Mouse (Mus musculus): Measurements from ENCODE around the gene Tspoap1.

Gene Tspoap1

DNA sequence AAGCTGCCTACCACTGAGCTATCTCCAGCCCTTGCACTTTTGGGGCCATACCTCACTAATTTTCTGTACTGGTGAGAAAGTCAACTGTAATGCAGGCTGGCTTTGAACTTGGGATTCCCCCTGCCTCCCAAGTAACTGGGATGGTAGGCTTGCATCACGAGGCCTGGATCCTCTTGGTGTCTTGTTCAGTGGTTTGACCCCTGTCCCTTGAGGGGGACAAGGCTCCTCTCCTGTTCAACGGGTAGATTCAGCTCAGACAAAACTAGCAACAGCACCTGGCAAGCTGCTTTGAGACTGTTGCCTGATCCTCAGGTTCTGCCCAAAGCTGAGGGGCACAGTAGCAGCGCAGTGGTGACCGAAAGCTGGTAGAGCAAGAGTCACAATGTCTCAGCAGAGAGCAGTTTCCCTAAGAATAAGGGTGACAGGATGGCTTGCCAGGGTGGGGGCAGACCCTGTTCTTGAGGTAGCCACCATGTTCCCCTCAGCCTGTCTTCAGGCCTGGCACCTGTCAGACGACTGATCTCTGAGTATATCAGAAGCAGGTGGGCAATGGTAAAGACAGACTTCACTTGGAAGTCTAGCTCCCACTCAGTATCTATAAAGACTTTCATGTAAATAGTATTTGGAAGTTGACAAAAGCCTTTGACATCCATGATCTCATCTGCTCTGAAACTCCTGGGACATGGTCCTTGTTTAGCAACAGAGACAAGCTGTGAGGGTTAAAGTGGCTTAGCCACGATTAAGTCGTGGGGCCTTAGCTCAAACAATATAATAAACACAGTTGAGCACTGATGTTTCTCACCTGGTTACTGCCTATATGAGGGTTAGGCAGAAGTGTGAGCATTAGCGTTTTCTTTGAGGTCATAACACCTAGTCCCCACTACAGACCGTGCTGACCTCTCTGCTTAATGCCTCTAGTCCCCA lies 14.4 kb upstream of the Tspoap1 start:
- no peak for DNase-seq (ENCODE audit: low spot score in 2 of 2)

GRCm38 (mm10) chr11:87747312-87747711 lies 13.0 kb upstream of the Tspoap1 start:
- DNase-seq (ENCODE audit: low spot score in 2 of 2) = no peak

- no peak for DNase-seq (ENCODE audit: low spot score in 2 of 2)
These were observed 12.6 kb upstream of the Tspoap1 start for GRCm38 (mm10) chr11:87747716-87748115.

DNA sequence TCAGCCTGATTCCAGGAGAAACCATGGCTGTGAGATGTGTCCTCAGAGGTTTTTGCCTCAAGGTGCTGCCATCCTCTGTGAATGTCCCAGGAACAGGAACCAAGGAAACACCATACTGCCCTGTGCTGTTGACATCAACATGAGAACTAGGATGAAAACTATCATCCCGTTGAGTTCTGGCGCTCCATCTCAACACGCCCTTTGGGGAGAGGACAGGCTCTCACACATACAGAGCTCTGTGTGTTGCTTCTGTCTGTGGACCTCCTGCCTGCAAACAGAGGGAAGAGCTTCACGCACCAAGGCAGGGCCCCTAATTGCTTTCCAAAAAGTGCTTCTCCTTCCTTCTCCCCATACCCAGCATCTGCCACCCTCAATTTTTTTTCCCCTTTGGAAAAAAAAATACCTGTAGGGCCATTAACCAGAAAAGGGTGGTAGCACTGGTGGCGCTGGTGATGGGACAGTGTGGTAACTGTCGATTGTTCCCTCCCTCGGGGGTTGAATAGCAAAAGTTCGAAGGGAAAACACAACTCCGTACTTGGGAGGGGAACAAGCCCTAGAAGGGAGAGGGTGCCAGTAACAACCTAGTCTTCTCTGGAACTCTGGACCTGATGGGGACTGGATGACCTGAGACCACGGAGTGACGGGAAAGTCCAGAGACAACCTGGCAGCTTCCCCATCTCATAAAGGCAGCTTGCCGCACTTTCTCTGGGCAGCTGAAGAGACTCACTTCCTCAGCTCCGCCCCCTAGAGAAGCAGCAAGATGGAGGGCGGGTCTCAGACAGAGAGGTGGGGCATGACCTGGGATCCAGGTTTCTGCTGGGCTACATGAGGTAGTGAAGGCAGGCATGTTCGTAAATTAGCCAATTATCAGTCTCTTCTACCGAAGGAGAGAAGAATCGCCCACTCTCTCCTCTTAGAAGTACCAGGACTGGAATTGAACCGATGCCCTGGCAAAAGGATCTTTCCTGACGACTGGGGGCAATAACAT lies 11.9 kb upstream of the Tspoap1 start:
- DNase-seq (ENCODE audit: low spot score in 2 of 2) = no peak

GRCm38 (mm10) chr11:87749192-87750042 lies 10.9 kb upstream of the Tspoap1 start:
- DNase-seq (ENCODE audit: low spot score in 2 of 2) = no peak

DNA sequence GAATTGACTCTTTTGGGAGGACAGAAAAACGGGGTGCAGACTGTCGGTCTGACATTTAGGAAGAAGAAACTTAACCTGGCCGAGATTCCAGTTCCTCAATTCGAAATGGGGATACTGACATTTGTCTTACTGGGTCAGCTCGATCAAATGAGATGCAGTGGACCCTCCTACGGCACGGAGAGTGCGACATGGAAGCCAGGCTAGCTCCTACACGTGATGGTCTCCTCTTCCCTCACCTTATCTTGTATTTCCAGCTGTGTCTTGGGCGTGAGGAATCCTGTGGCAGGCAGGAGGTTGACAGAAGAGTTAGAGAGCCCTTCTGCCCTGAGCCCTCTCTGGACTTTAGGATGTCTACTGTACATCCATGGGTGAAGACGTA lies 10.3 kb upstream of the Tspoap1 start:
- no peak for DNase-seq (ENCODE audit: low spot score in 2 of 2)

DNA sequence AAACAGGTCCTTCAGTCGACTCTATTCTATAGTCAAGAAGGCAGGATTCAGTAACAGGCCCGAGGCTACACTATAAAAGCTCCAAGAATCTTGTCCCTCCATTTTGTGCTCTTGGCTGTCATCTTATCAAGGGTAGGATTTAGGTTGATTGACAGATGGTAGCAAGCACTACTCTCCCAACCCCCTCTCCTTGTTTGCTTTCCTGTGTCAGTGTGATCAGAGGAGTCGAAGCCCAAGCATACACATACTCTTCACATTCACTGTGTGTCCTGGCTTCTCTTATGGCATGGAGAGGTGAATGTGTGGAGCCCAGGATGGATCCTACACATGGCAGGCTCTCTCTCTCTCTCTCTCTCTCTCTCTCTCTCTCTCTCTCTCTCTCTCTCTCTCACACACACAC lies 9.8 kb upstream of the Tspoap1 start:
- no peak for DNase-seq (ENCODE audit: low spot score in 2 of 2)

- no peak for DNase-seq (ENCODE audit: low spot score in 2 of 2)
These were observed 9.3 kb upstream of the Tspoap1 start for GRCm38 (mm10) chr11:87751031-87751430.

- no peak for DNase-seq (ENCODE audit: low spot score in 2 of 2)
These were observed 8.8 kb upstream of the Tspoap1 start for GRCm38 (mm10) chr11:87751491-87751966.

GRCm38 (mm10) chr11:87752307-87752706 lies 8.0 kb upstream of the Tspoap1 start:
- no peak for DNase-seq (ENCODE audit: low spot score in 2 of 2)

- DNase-seq (ENCODE audit: low spot score in 2 of 2) = no peak
These were observed 7.1 kb upstream of the Tspoap1 start for GRCm38 (mm10) chr11:87753255-87753654.

DNA sequence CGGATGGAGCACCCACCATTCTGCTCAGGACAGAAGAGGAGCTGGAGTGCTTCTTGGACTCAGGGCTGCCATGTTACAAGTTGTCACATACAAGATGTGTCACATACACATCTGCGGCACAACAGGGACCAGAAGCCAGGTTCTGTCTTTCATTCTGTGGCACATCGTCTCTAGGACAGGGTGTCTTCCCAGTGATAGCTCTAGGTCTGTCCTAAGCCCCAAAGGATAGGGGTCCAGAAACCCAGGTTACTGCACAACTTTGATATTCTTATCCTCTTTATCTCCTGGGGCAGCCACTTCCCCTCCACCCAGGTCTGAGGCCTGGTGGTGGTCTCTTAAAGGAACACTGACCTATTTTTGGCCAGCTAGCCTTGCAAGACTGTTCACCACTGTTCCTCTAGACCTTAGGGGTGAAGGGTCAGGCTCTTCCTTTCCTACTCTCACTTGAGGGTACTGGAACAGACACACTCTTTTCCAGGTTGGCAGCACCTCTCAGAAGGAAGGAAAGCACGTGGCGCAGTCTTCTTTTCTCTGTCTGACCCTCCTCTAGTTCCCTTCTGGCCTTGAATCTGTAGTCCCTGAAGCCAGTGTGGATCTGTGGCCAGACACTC lies 6.3 kb upstream of the Tspoap1 start:
- DNase-seq (ENCODE audit: low spot score in 2 of 2) = no peak

- no peak for DNase-seq (ENCODE audit: low spot score in 2 of 2)
These were observed 5.7 kb upstream of the Tspoap1 start for GRCm38 (mm10) chr11:87754603-87755002.

GRCm38 (mm10) chr11:87755360-87756017 lies 4.9 kb upstream of the Tspoap1 start:
- DNase-seq (ENCODE audit: low spot score in 2 of 2) = no peak

DNA sequence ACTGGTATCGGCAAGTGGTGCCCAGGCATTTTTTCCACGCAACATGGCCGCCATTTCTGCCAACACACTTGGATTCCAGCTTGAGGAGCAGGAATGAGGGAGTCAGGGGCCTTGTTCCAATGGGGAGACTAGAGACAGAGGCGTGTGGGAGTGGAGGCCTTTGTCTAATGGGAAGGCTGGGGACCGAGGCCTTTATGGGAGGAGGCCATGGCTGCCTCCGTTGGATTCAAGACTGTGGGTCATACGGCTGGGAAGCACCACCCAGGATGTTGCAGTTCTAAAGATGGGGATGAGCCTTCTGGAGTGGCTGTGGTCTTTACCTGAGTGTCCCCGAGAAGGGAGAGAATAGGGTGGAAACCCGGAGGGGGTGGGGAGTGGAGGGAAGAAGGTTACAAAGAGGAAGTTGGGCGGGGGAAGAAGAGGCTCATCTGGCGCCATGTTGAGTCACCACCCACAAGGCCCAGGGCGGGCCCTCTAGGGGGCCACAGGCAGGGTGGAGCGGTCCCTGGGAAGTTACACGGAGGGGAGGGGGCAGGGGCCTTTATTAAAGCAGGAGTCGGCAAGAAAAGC lies 4.0 kb upstream of the Tspoap1 start:
- DNase-seq (ENCODE audit: low spot score in 2 of 2) = no peak

DNA sequence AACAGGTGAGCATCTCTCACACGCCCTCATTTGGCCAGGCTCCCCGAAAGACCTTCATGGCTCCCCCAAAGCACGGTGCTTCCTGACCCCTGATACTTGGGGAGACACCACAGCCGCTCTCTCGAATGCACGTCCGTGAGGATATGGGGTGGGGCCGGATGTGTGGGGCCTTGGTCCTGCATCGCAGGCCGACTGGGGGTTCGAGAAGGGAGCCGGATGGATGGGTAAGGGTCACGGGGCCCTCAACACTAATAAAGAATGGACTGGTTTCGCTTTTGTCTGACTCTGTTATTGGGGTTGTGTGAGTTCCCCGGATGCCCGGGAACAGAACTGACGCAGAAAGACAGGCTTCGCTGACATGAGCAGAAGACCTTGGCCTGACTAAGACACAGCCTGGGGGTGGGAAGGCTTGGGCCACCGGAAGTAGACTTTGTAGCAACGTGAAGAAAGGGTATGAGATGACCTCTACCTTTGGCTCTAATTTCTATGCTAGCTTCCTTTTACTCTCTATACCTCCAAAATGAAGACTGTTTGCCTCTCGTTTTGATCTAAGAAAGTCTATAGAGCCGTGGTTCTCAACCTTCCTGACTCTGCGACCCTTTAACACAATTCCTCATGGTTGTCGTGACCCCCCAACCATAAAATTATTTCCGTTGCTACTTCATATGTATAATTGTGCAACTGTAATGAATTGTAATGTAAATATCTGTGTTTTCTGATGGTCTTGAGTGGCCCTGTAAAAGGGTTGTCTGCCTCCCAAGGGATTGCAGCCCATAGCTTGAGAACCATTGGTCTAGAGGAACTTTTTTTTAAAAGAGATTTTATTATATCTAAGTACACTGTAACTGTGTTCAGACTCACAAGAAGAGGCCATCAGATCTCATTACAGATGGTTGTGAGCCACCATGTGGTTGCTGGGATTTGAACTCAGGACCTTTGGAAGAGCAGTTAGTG lies 3.1 kb upstream of the Tspoap1 start:
- DNase-seq (ENCODE audit: low spot score in 2 of 2) = no peak

DNA sequence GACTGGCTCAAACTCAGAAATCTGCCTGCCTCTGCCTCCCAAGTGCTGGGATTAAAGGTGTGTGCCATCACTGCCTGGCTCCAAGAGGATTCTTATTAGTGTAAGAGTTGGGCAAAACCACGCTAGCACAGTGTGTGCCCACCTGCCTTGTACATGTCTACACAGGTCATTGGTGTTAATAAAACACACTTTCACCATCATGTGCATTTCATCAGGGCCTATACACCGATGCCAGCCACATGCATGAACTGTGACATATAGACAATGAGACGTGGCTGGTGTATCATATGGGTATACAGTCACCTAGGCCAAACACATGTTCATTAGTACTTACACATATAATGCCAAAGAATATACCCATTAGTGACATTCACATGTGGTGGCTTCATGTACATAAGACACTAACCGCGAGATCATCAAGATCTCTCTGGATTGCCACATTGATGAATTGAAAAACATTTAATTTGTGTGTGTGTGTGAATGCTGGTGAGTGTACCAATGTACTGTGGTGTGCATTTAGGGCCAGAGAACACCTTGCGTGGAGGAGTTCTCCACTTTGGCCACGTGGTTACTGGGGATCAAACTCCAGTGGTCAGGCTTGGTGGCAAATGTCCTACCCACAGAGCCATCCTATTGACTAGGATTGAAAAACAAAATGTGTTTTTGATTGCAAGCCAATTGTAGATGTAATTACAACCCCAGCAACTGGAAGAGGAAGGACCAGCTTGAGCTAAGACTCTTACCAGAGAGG lies 2.0 kb upstream of the Tspoap1 start:
- no peak for DNase-seq (ENCODE audit: low spot score in 2 of 2)

DNA sequence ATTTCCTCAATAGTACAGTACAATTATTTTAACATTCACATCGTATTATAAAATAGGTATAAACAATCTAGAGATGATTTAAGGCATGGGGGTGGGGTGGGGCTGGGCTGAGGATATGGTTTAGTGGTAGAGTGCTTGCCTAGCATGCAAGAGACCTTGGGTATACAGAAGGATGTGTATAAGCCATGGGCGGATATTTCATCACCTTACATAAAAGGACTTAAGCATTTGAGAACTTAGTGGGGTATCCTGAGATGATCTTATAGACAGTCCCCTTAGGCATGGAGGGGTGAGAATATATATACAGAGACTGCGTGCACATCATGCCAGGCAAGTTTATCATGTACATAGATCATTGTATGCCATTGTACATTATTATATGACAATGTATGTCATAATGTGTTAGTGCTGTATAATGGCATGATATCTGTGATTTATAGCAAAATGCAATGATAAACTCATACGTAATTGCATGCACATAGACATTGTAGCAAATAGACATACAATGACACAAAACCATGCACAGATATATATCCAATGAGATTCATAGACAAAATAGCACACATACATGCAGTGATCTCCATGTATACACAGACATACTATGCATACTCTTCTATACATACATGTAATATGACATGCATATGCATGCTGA lies 1.3 kb upstream of the Tspoap1 start:
- DNase-seq (ENCODE audit: low spot score in 2 of 2) = no peak

Measured in right cerebral cortex, postnatal 36 days (tissue).